ENCODE assay signal across 13 mouse cellular contexts in the genomic region with DNA sequence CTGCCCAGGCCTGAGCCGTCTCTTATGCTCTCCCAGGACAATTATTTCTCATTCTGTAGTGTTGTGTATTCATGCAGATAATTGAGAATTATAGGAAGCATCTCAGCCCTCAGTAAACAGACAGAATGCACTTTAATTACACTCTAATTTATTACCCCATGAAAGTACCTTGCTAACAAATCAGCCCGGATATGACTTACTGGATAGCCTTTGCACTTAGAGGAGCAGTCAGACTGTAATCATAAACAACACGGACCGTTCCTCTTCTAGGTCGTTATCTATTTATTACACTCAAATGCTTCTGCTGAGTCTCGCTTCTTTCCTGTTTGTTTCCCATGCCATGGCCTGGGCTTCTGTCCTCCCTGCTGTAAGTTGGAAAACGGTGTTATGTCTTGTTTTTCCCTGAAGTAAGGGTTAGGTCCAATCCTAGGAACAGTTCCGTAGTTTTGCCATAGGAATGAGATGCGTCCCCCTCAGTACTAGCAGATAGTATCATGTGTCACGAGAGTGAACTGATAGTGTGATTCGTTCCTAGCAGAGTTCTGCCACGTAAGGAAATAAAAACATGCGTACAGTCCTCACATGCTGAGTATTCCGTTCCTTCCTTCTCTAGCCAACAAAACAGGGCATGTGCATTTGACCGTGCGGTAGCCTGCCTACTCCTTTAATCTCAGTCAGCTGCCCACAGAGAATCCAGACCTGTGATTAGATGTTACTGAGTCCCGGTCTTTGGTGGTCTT. TPM values are rescaled to one million over a fixed set of nuclear protein-coding genes. Genes with fewer than 3 reads are reported as not detected.
DNase-seq lines count a peak whose midpoint lies in the region; ATAC-seq and TF ChIP-seq lines count a peak whose summit lies in the region.
"Had no signal": no experiment of that assay in that cellular context is flagged by ENCODE, and none has a peak within 500 bp of the region (broad histone marks: within the 10 kb centered on the region; RNA-seq: fewer than 3 reads in every experiment).

No protein-coding gene starts in this region.

- no peak for TF ChIP-seq POLR2A in MEL (IDR thresholded peaks at IDR 0.05; ENCODE audit: control insufficient read depth in 1 of 2, insufficient read depth in 1 of 2, low read depth in 1 of 2, low read length in 2 of 2, poor library complexity in 1 of 2)

- peak overlapping the region; percentile 38 for H3K4me2 ChIP-seq in liver, embryonic 14.5 days (ENCODE audit: low read depth)
- H3K4me2 ChIP-seq: limb, embryonic 12.5 days had no signal

- ATAC-seq in erythroblast, adult 5-6 weeks (replicated peaks; ENCODE audit: low FRiP score, poor library complexity, severe bottlenecking) = no peak
- no peak for ATAC-seq in liver, embryonic 14.5 days (ENCODE audit: insufficient read depth)
- ATAC-seq: hindbrain, embryonic 16.5 days had no signal

- H3K9me3 ChIP-seq in erythroblast, embryonic 14.5 days (ENCODE audit: control insufficient read depth, low read length) = no peaks in the 10 kb centered on the region
- no peaks in the 10 kb centered on the region for H3K9me3 ChIP-seq in MEL (replicated peaks; ENCODE audit: insufficient read depth, low read length)
- no peaks in the 10 kb centered on the region for H3K9me3 ChIP-seq in liver, embryonic 14.5 days (ENCODE audit: control insufficient read depth, low read length)
- no peaks in the 10 kb centered on the region for H3K9me3 ChIP-seq in hindbrain, embryonic 10.5 days
- H3K9me3 ChIP-seq: limb, embryonic 12.5 days had no signal

- H3K4me1 ChIP-seq in erythroblast, embryonic 14.5 days (ENCODE audit: control insufficient read depth) = peaks cover 29% of the 10 kb centered on the region
- peaks cover 3 to 6% of the 10 kb centered on the region in 2 experiments for H3K4me1 ChIP-seq in MEL (ENCODE audit: control insufficient read depth in 1 of 2, insufficient read depth in 2 of 2, low read length in 2 of 2)
- H3K4me1 ChIP-seq in liver, embryonic 14.5 days (replicated peaks; ENCODE audit: control insufficient read depth in 2 of 2, insufficient read depth in 2 of 2, low read length in 1 of 2) = peaks cover 6 to 7% of the 10 kb centered on the region in 2 experiments; a peak in 3 of 4 replicates
- H3K4me1 ChIP-seq in hindbrain, embryonic 10.5 days (replicated peaks) = peaks cover 42% of the 10 kb centered on the region

- 0 out of 2 replicates have a peak, but pooled peaks cover 1% of the 10 kb centered on the region for H3K79me2 ChIP-seq in MEL (ENCODE audit: control insufficient read depth, insufficient read depth, low read length, poor library complexity)

- TF ChIP-seq CTCF in MEL (IDR thresholded peaks at IDR 0.05 in 2 of 3, conservative IDR thresholded peaks at IDR 0.05 in 1 of 3; ENCODE audit: control insufficient read depth in 1 of 3, insufficient read depth in 1 of 3, low read depth in 2 of 3, low read length in 3 of 3, poor library complexity in 1 of 3, severe bottlenecking in 1 of 3) = no peak
- TF ChIP-seq CTCF in liver, embryonic 14.5 days (IDR thresholded peaks at IDR 0.05; ENCODE audit: low read depth) = no peak

- peak; percentile 10 for DNase-seq in kidney, adult 18-20 months
- DNase-seq in kidney, postnatal 10 days = no peak
- DNase-seq in MEL (ENCODE audit: low read depth, low spot score) = peak; percentile 77
- DNase-seq in liver, embryonic 14.5 days (ENCODE audit: low read depth in 3 of 3, low spot score in 3 of 3) = peak in 1 of 3 experiments; percentile 14
- no peak for DNase-seq in right cerebral cortex, postnatal 14 days
- no peak for DNase-seq in hindbrain, embryonic 10.5 days (ENCODE audit: low spot score)
- DNase-seq: adrenal gland, adult 2 months; lung, postnatal 4 days; right cerebral cortex, postnatal 25 days had no signal

- peak overlapping the region; percentile 1 for H3K4me3 ChIP-seq in erythroblast, embryonic 14.5 days (replicated peaks)
- H3K4me3 ChIP-seq in MEL (ENCODE audit: control insufficient read depth in 1 of 2, insufficient read depth in 1 of 2, low read depth in 2 of 2, low read length in 2 of 2) = peak overlapping the region; percentile 48 to 77
- H3K4me3 ChIP-seq in liver, embryonic 14.5 days (ENCODE audit: insufficient read depth in 1 of 2, low read depth in 2 of 2, low read length in 2 of 2) = no peak overlapping the region
- H3K4me3 ChIP-seq in hindbrain, embryonic 10.5 days = no peak overlapping the region
- H3K4me3 ChIP-seq: limb, embryonic 12.5 days had no signal

- H3K36me3 ChIP-seq in erythroblast, embryonic 14.5 days (ENCODE audit: control insufficient read depth) = peaks cover under 1% of the 10 kb centered on the region; the same call in 1 of the 2 replicates
- peaks cover 0 to 16% of the 10 kb centered on the region in 2 experiments; a peak in 2 of 4 replicates for H3K36me3 ChIP-seq in MEL (ENCODE audit: control insufficient read depth in 1 of 2, insufficient read depth in 2 of 2, low read length in 2 of 2)
- no peaks in the 10 kb centered on the region for H3K36me3 ChIP-seq in liver, embryonic 14.5 days (replicated peaks; ENCODE audit: control insufficient read depth, insufficient read depth, low read depth)
- 0 out of 2 replicates have a peak, but pooled peaks cover 2% of the 10 kb centered on the region for H3K36me3 ChIP-seq in hindbrain, embryonic 10.5 days
- H3K36me3 ChIP-seq: limb, embryonic 12.5 days had no signal

- no peaks in the 10 kb centered on the region for H3K27me3 ChIP-seq in erythroblast, embryonic 14.5 days (ENCODE audit: control insufficient read depth)
- no peaks in the 10 kb centered on the region for H3K27me3 ChIP-seq in MEL (ENCODE audit: control insufficient read depth in 1 of 2, insufficient read depth in 2 of 2, low read length in 2 of 2)
- no peaks in the 10 kb centered on the region for H3K27me3 ChIP-seq in liver, embryonic 14.5 days (ENCODE audit: control insufficient read depth, insufficient read depth, low read length)
- H3K27me3 ChIP-seq in hindbrain, embryonic 10.5 days (ENCODE audit: insufficient read depth, poor library complexity, severe bottlenecking) = no peaks in the 10 kb centered on the region
- H3K27me3 ChIP-seq: limb, embryonic 12.5 days had no signal

- 34% methylated on average over 17 of the region's 17 CpGs for WGBS in liver, embryonic 14.5 days (ENCODE audit: insufficient replicate concordance)
- 74% methylated on average over 17 of the region's 17 CpGs for WGBS in hindbrain, embryonic 10.5 days

- peak overlapping the region; percentile 63 for H3K27ac ChIP-seq in MEL (ENCODE audit: control insufficient read depth, low read depth, low read length)
- H3K27ac ChIP-seq in liver, embryonic 14.5 days = no peak overlapping the region
- H3K27ac ChIP-seq in hindbrain, embryonic 10.5 days = no peak overlapping the region
- H3K27ac ChIP-seq: limb, embryonic 12.5 days had no signal

- peak; percentile 64 to 77 for TF ChIP-seq EP300 in MEL (IDR thresholded peaks at IDR 0.05; ENCODE audit: low read depth in 1 of 2, low read length in 2 of 2)
- 0 out of 2 replicates have a peak, but pooled peaks have one; percentile 26 for TF ChIP-seq EP300 in liver, embryonic 14.5 days (IDR thresholded peaks at IDR 0.05; ENCODE audit: low read depth)

- H3K9ac ChIP-seq in MEL (ENCODE audit: control insufficient read depth, low read depth, low read length, poor library complexity, severe bottlenecking) = peak overlapping the region; percentile 36
- H3K9ac ChIP-seq in liver, embryonic 14.5 days (replicated peaks) = no peak overlapping the region
- H3K9ac ChIP-seq: limb, embryonic 12.5 days had no signal

- no peak for TF ChIP-seq RAD21 in MEL (IDR thresholded peaks at IDR 0.05; ENCODE audit: low read depth, low read length)

TF ChIP-seq in MEL, 35 proteins besides CTCF, POLR2A, EP300 and RAD21 (continues in another document):
- TF ChIP-seq USF2 (IDR thresholded peaks at IDR 0.05; ENCODE audit: borderline replicate concordance in 1 of 2, insufficient read depth in 1 of 2, low read depth in 1 of 2, low read length in 2 of 2) = no peak
- TF ChIP-seq RCOR1 (IDR thresholded peaks at IDR 0.05; ENCODE audit: low read depth, low read length) = 0 out of 2 replicates have a peak, but pooled peaks have one; percentile 29
- peak; percentile 52; the same call in 1 of the 2 replicates for TF ChIP-seq MYC (IDR thresholded peaks at IDR 0.05; ENCODE audit: low read depth, low read length)
- TF ChIP-seq TCF12 (IDR thresholded peaks at IDR 0.05; ENCODE audit: low read depth, low read length) = peak; percentile 31; the same call in 1 of the 2 replicates
- TF ChIP-seq GATA1 (IDR thresholded peaks at IDR 0.05; ENCODE audit: low read depth, low read length) = peak; percentile 74
- peak; percentile 46; the same call in 1 of the 2 replicates for TF ChIP-seq ZNF384 (IDR thresholded peaks at IDR 0.05; ENCODE audit: low read depth, low read length)
- peak; percentile 79 for TF ChIP-seq SIN3A (IDR thresholded peaks at IDR 0.05; ENCODE audit: low read length)
- 0 out of 2 replicates have a peak, but pooled peaks have one; percentile 23 for TF ChIP-seq MAFK (IDR thresholded peaks at IDR 0.05; ENCODE audit: borderline replicate concordance, low read depth, low read length)
- TF ChIP-seq MYB (IDR thresholded peaks at IDR 0.05; ENCODE audit: low read depth, low read length) = peak; percentile 45; the same call in 1 of the 2 replicates
- TF ChIP-seq JUND (IDR thresholded peaks at IDR 0.05; ENCODE audit: low read depth, low read length) = no peak
- TF ChIP-seq MXI1 (IDR thresholded peaks at IDR 0.05; ENCODE audit: low read depth, low read length) = 0 out of 2 replicates have a peak, but pooled peaks have one; percentile 26
- TF ChIP-seq POLR2AphosphoS2 (IDR thresholded peaks at IDR 0.05; ENCODE audit: low read length) = no peak
- TF ChIP-seq ETS1 (IDR thresholded peaks at IDR 0.05; ENCODE audit: low read depth, low read length) = peak; percentile 46; the same call in 1 of the 2 replicates
- no peak for TF ChIP-seq ELF1 (IDR thresholded peaks at IDR 0.05; ENCODE audit: low read depth, low read length)
- no peak for TF ChIP-seq USF1 (IDR thresholded peaks at IDR 0.05; ENCODE audit: low read depth, low read length)
- peak; percentile 38; the same call in 1 of the 2 replicates for TF ChIP-seq NELFE (IDR thresholded peaks at IDR 0.05; ENCODE audit: low read depth, low read length)
- 0 out of 2 replicates have a peak, but pooled peaks have one; percentile 29 for TF ChIP-seq TBP (IDR thresholded peaks at IDR 0.05; ENCODE audit: low read depth, low read length)

RNA-seq across cellular contexts. Expression of gene Pdss2, which starts 24.3 kb away (rescaled TPM):
- 0.33 and 0.46 TPM in 2 replicates for polyA plus RNA-seq in erythroblast, embryonic 14.5 days (2012)
- total RNA-seq in erythroblast, adult 5-6 weeks (2015; ENCODE audit: low replicate concordance) = 0.38 and 1.9 TPM in 2 replicates
- total RNA-seq in erythroblast, adult 5-6 weeks (2017; ENCODE audit: low replicate concordance) = 6.6 and 9.3 TPM in 2 replicates
- 14.3 and 14.9 TPM in 2 replicates for total RNA-seq in MEL (2012; rRNA removed)
- 10 to 100 TPM in 1 of 2 experiments, not detected in 1; 14.8 TPM for polyA plus RNA-seq in MEL (2012; ENCODE audit: insufficient read depth in 1 of 2, insufficient read length in 2 of 2, low read depth in 1 of 2, low replicate concordance in 2 of 2, missing spikeins in 1 of 2)
- polyA plus RNA-seq in liver, embryonic 14.5 days (2012; rRNA removed) = 3.4 and 4.4 TPM in 2 replicates
- polyA plus RNA-seq in liver, embryonic 14.5 days (2014; fragmentation: Nextera tagmentation; extraction: Ambion mirVana) = 4.7 and 4.9 TPM in 2 replicates
- 13.4 and 15.5 TPM in 2 replicates for polyA plus RNA-seq in hindbrain, embryonic 10.5 days (2016; fragmentation: Nextera tagmentation; extraction: Ambion mirVana)

Comparison
In these comparisons a context has a peak if more than half of its experiments do, and no peak if none do; other contexts are left out.
1. DNase-seq: peak in kidney, adult 18-20 months (single experiment) and MEL (single experiment); none in kidney, postnatal 10 days (single experiment), right cerebral cortex, postnatal 14 days (single experiment) and hindbrain, embryonic 10.5 days (single experiment).
2. H3K4me3 ChIP-seq: peak in erythroblast, embryonic 14.5 days (single experiment) and MEL (2 of 2); none in liver, embryonic 14.5 days (0 of 2) and hindbrain, embryonic 10.5 days (single experiment).